Mouse (Mus musculus) heart, embryonic 10.5 days (tissue): ENCODE measurements around the gene Gm20422. TPM values are rescaled to one million over a fixed set of nuclear protein-coding genes. Genes with fewer than 3 reads are reported as not detected.
"Not testable (repeated sequence)": the region's sequence is repeated elsewhere in the genome, so short reads cannot be mapped to it uniquely, and the experiment has no call there.

ENCODE experiments used
- DNase-seq: peaks from one replicate; pipeline ENCODE4 v3.0.0-alpha.2; 2017; ENCODE audit warnings: low spot score
- H3K27ac ChIP-seq: fragments of 300-500 bp; sonication (generic); 2 replicates; pipeline ENCODE4 v1.5.1; 2016; ENCODE audit warnings: mild to moderate bottlenecking
- H3K27me3 ChIP-seq: fragments of 300-500 bp; sonication (generic); 2 replicates; pipeline ENCODE4 v1.6.1; 2016; ENCODE audit warnings: mild to moderate bottlenecking; ENCODE audit not compliant: poor library complexity, insufficient read depth, severe bottlenecking
- H3K36me3 ChIP-seq: fragments of 300-500 bp; sonication (generic); 2 replicates; pipeline ENCODE4 v1.6.1; 2016; ENCODE audit warnings: mild to moderate bottlenecking, moderate library complexity
- H3K4me1 ChIP-seq: fragments of 300-500 bp; sonication (generic); 2 replicates; pipeline ENCODE4 v1.6.1; 2016; ENCODE audit warnings: mild to moderate bottlenecking
- H3K4me3 ChIP-seq: fragments of 300-500 bp; sonication (generic); 2 replicates; pipeline ENCODE4 v1.5.1; 2016; ENCODE audit warnings: mild to moderate bottlenecking, moderate library complexity
- H3K9me3 ChIP-seq: fragments of 300-500 bp; sonication (generic); 2 replicates; pipeline ENCODE4 v1.6.1; 2016; ENCODE audit warnings: mild to moderate bottlenecking, moderate library complexity
- WGBS: fragments of 180-500 bp; shearing (Covaris S2); methylation state at CpG from one replicate; pipeline ENCODE4 v1.1.7; 2016; 5-methylcytosine and 5-hydroxymethylcytosine counted together
- polyA plus RNA-seq: library from polyadenylated mRNA; unstranded; fragments of >200 nt; fragmentation: Nextera tagmentation; extraction: Ambion mirVana; gene quantifications from 2 replicates; pipeline ENCODE4 v1.2.1, GENCODE M21; 2016

Gene Gm20422
- polyA plus RNA-seq, 1 experiment from 2014 or later = 0.65 TPM

DNA sequence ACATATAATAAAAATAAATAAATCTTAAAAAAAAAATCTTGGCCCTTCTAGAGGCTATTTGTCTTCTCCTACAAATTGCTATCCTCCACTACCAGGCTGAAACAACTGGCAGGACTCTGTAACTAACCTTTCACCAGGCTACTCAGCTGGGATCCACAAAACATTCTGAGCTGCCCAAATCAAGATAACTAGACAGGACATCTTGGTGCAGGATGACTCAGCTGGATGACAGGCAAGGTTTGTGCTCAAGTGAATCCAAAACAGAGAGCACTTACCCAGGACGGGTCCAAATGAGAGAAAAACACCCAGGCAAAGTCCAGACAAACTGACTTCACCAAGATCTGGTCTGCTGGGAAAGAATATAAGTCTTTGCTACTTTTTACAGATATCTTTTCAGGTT is 39.2 kb downstream of the Gm20422 start:
- no peak overlapping the region for H3K4me3 ChIP-seq
- H3K27ac ChIP-seq = no peak overlapping the region
- H3K27me3 ChIP-seq = no peaks in the 10 kb centered on the region
- no peaks in the 10 kb centered on the region for H3K36me3 ChIP-seq
- DNase-seq = no peak
- WGBS = 71% methylated on average over 1 of the region's 1 CpGs
- H3K9me3 ChIP-seq = no peaks in the 10 kb centered on the region
- H3K4me1 ChIP-seq = no peaks in the 10 kb centered on the region

GRCm38 (mm10) chr8:69717232-69717580 is 57.5 kb downstream of the Gm20422 start:
- Histone ChIP-seq H3K4me3 (peak overlapping the region; percentile 90), H3K36me3 (peaks cover 15% of the 10 kb centered on the region), H3K27me3 (no peaks in the 10 kb centered on the region), H3K4me1 (peaks cover 13% of the 10 kb centered on the region; the same call in 1 of the 2 replicates), H3K27ac (peak overlapping the region; percentile 100), H3K9me3 (no peaks in the 10 kb centered on the region)
- 44% methylated on average over 5 of the region's 5 CpGs for WGBS
- no peak for DNase-seq

GRCm38 (mm10) chr8:69716403-69717231 is 58.1 kb downstream of the Gm20422 start:
- H3K36me3 ChIP-seq = peaks cover 19% of the 10 kb centered on the region
- peaks cover 13% of the 10 kb centered on the region; the same call in 1 of the 2 replicates for H3K4me1 ChIP-seq
- no peaks in the 10 kb centered on the region for H3K27me3 ChIP-seq
- DNase-seq = peak; percentile 100
- peak overlapping the region; percentile 100 for H3K27ac ChIP-seq
- peak overlapping the region; percentile 90 for H3K4me3 ChIP-seq
- WGBS = under 1% methylated on average over 52 of the region's 52 CpGs
- no peaks in the 10 kb centered on the region for H3K9me3 ChIP-seq

DNA sequence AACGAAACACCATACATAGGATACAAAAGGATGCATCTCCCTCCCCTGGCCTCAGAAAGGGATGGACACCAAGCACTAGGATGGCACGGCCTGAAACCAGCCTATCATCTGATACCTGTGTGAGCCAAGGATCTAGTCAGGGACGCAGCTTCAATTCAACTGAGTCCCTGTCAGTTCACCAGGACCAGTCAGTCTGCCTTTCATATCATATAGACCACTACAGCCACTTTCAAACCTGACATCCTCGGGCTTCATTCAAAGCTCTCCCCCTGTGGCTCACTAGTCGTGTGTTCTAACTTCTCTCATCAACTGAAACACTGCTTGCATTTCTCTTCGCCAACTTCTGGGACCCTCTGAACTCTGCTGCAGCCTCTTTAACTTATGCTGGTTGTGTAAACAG is 59.3 kb downstream of the Gm20422 start:
- Histone ChIP-seq H3K4me1 (peaks cover 13% of the 10 kb centered on the region; the same call in 1 of the 2 replicates), H3K36me3 (peaks cover 26% of the 10 kb centered on the region), H3K27me3 (no peaks in the 10 kb centered on the region), H3K9me3 (no peaks in the 10 kb centered on the region), H3K4me3 (peak overlapping the region; percentile 90), H3K27ac (no peak overlapping the region)
- no peak for DNase-seq
- 78% methylated on average over 6 of the region's 6 CpGs for WGBS

DNA sequence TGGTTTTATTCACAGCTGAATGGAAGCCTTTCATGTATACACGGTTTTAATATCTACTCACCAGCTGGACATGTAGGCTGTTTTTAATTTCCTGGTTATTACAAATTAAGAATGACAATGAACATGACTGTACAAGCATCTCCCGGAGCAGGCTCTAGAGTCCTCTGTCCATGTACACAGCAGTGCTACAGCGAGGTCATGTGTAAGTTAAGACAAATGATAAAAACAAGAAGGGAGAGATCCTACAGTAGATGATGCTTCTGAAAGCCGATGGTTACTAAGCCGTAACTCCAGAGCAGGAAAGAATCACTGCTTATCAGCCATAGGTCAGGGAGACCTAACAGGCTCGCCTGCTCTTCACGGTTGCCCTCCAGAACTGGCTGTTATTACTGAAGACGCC is 61.2 kb downstream of the Gm20422 start:
- H3K27me3 ChIP-seq = no peaks in the 10 kb centered on the region
- DNase-seq = no peak
- no peak overlapping the region for H3K4me3 ChIP-seq
- H3K27ac ChIP-seq = no peak overlapping the region
- H3K4me1 ChIP-seq = peaks cover 13% of the 10 kb centered on the region; the same call in 1 of the 2 replicates
- H3K9me3 ChIP-seq = no peaks in the 10 kb centered on the region
- 84% methylated on average over 8 of the region's 8 CpGs for WGBS
- H3K36me3 ChIP-seq = peaks cover 44% of the 10 kb centered on the region

GRCm38 (mm10) chr8:69710624-69711023 is 64.1 kb downstream of the Gm20422 start, which contains the start of gene Zfp869:
Gene Zfp869, minus strand, starts transcription at chr8:69710724.
- H3K36me3 ChIP-seq = peaks cover 73% of the 10 kb centered on the region

DNA sequence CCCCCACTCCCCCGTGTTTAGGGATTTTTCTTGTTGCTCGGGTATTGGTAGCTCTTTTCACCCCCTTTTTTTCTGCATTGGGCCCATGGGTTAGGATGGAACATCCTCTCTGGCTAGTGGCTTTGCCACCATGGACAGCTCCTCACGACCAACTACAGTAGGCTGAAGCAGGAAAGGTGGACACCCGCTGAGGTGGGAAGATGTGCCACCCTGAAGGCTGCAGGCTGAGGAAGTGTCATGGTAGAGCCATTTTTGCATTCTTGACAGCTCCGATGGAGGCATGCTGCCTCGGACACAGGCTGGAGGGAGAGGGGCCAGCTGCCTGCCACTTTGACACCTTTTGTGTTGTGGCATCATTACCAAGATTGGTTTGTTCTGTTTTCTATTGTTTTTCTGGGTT is 72.9 kb downstream of the Gm20422 start:
- 68% methylated on average over 6 of the region's 6 CpGs for WGBS

More at GRCm38 (mm10) chr8:69710624-69711023, 64.1 kb downstream of the Gm20422 start, which contains the start of gene Zfp869:
- peaks cover 13% of the 10 kb centered on the region; the same call in 1 of the 2 replicates for H3K4me1 ChIP-seq
- not testable (repeated sequence) for H3K4me3 ChIP-seq, DNase-seq, H3K9me3 ChIP-seq, H3K27me3 ChIP-seq, H3K27ac ChIP-seq
- 96% methylated on average over 10 of the region's 10 CpGs for WGBS

More for the DNA sequence above, 72.9 kb downstream of the Gm20422 start:
- no peaks in the 10 kb centered on the region for H3K27me3 ChIP-seq
- no peaks in the 10 kb centered on the region for H3K4me1 ChIP-seq
- no peak for DNase-seq
- H3K27ac ChIP-seq = no peak overlapping the region
- no peaks in the 10 kb centered on the region; the same call in 1 of the 2 replicates for H3K9me3 ChIP-seq
- peaks cover 46% of the 10 kb centered on the region for H3K36me3 ChIP-seq
- no peak overlapping the region for H3K4me3 ChIP-seq

Other genes starting within 250 kb of the Gm20422 start
- 16.9 and 18.8 TPM in 2 replicates for gene Zfp868, start 149.3 kb downstream of the Gm20422 start, polyA plus RNA-seq
- gene Zfp964, start 120.4 kb downstream of the Gm20422 start, polyA plus RNA-seq = 1.3 and 1.4 TPM in 2 replicates
- 25.1 and 28.5 TPM in 2 replicates for gene Zfp869, start 64.2 kb downstream of the Gm20422 start, polyA plus RNA-seq
- 3.6 and 4.1 TPM in 2 replicates for gene Zfp963, start 24.9 kb downstream of the Gm20422 start, polyA plus RNA-seq
- 43.2 and 48.3 TPM in 2 replicates for gene Atp13a1, start 16.3 kb upstream of the Gm20422 start, polyA plus RNA-seq
- 20.4 and 26.4 TPM in 2 replicates for gene Zfp866, start 16.3 kb upstream of the Gm20422 start, polyA plus RNA-seq
- gene Gmip, start 33.8 kb upstream of the Gm20422 start, polyA plus RNA-seq = 10.3 and 10.7 TPM in 2 replicates
- gene Lpar2, start 47.5 kb upstream of the Gm20422 start, polyA plus RNA-seq = 0.32 and 0.73 TPM in 2 replicates
- gene Pbx4, start 57.6 kb upstream of the Gm20422 start, polyA plus RNA-seq = 5.6 and 6.3 TPM in 2 replicates
- 0.48 and 0.63 TPM in 2 replicates for gene Cilp2, start 112.8 kb upstream of the Gm20422 start, polyA plus RNA-seq
- gene Tssk6, start 127.3 kb upstream of the Gm20422 start, polyA plus RNA-seq = 2.7 and 2.9 TPM in 2 replicates
- 217 and 256 TPM in 2 replicates for gene Ndufa13, start 127.7 kb upstream of the Gm20422 start, polyA plus RNA-seq
- gene Yjefn3, start 127.8 kb upstream of the Gm20422 start, polyA plus RNA-seq = 6.7 and 8.7 TPM in 2 replicates
- 47.5 and 49.0 TPM in 2 replicates for gene Gatad2a, start 221.5 kb upstream of the Gm20422 start, polyA plus RNA-seq